Mouse (Mus musculus) myocyte (in vitro differentiated cells): ENCODE results near the gene Ccm2. TPM values are rescaled to one million over a fixed set of nuclear protein-coding genes. Genes with fewer than 3 reads are reported as not detected.

ENCODE experiments used
- H3K27me3 ChIP-seq: one replicate; pipeline ENCODE4 v1.6.1; 2011; ENCODE audit not compliant: control insufficient read depth, insufficient read depth, insufficient read length
- H3K36me3 ChIP-seq: one replicate; pipeline ENCODE4 v1.6.1; 2011; ENCODE audit not compliant: control insufficient read depth, insufficient read depth
- H3K4me2 ChIP-seq: one replicate; pipeline ENCODE4 v1.6.1; 2011; ENCODE audit warnings: low read depth, control low read depth
- H3K4me3 ChIP-seq: one replicate; pipeline ENCODE4 v1.5.1; 2011; ENCODE audit warnings: mild to moderate bottlenecking, control low read depth, moderate library complexity
- H3K79me2 ChIP-seq: one replicate; pipeline ENCODE4 v1.6.1; 2011; ENCODE audit not compliant: control insufficient read depth, insufficient read depth
- H3ac ChIP-seq: one replicate; pipeline ENCODE4 v1.6.1; 2011; ENCODE audit not compliant: control insufficient read depth, insufficient read length
- CEBPB ChIP-seq: IDR thresholded peaks from 2 replicates; pipeline ENCODE4 v1.6.1; 2011; ENCODE audit warnings: mild to moderate bottlenecking, moderate library complexity; ENCODE audit not compliant: poor library complexity, insufficient read depth, severe bottlenecking
- E2F4 ChIP-seq: IDR thresholded peaks from one replicate; pipeline ENCODE4 v1.6.1; 2011; ENCODE audit warnings: mild to moderate bottlenecking, control low read depth, moderate library complexity; ENCODE audit not compliant: insufficient read depth
- MAX ChIP-seq: IDR thresholded peaks from one replicate; pipeline ENCODE4 v1.6.1; 2011; ENCODE audit warnings: low read depth, mild to moderate bottlenecking, control low read depth
- MYOD1 ChIP-seq, 3 experiments: IDR thresholded peaks; one replicate each; pipeline ENCODE4 v1.6.1; 2011; ENCODE audit warnings: control low read depth in 2 of 3, low read depth in 2 of 3, mild to moderate bottlenecking in 2 of 3, moderate library complexity in 1 of 3; ENCODE audit not compliant: insufficient read length in 2 of 3, control insufficient read depth in 1 of 3
- MYOG ChIP-seq, 3 experiments: IDR thresholded peaks; one replicate each; pipeline ENCODE4 v1.6.1; 2011; ENCODE audit warnings: control low read depth in 2 of 3, low read depth in 2 of 3, mild to moderate bottlenecking in 2 of 3; ENCODE audit not compliant: insufficient read length in 2 of 3, control insufficient read depth in 1 of 3, insufficient read depth in 1 of 3
- POLR2A ChIP-seq: IDR thresholded peaks from one replicate; pipeline ENCODE4 v1.6.1; 2011; ENCODE audit warnings: low read depth, mild to moderate bottlenecking, control low read depth, moderate library complexity; ENCODE audit not compliant: insufficient read length
- POLR2AphosphoS2 ChIP-seq: IDR thresholded peaks from one replicate; pipeline ENCODE4 v1.6.1; 2011; ENCODE audit warnings: low read depth, control low read depth; ENCODE audit not compliant: insufficient read length
- REST ChIP-seq: IDR thresholded peaks from one replicate; pipeline ENCODE4 v1.6.1; 2011; ENCODE audit warnings: mild to moderate bottlenecking, control low read depth, moderate library complexity; ENCODE audit not compliant: insufficient read depth, insufficient read length
- SRF ChIP-seq: IDR thresholded peaks from one replicate; pipeline ENCODE4 v1.6.1; 2011; ENCODE audit warnings: low read depth; ENCODE audit not compliant: control insufficient read depth, insufficient read length
- TCF12 ChIP-seq: IDR thresholded peaks from one replicate; pipeline ENCODE4 v1.6.1; 2011; ENCODE audit warnings: mild to moderate bottlenecking, control low read depth; ENCODE audit not compliant: poor library complexity, insufficient read depth, severe bottlenecking
- TCF3 ChIP-seq: IDR thresholded peaks from one replicate; pipeline ENCODE4 v1.6.1; 2011; ENCODE audit warnings: low read depth, control low read depth; ENCODE audit not compliant: insufficient read length
- USF1 ChIP-seq: IDR thresholded peaks from one replicate; pipeline ENCODE4 v1.6.1; 2011; ENCODE audit warnings: low read depth, mild to moderate bottlenecking, control low read depth, moderate library complexity
- polyA plus RNA-seq: library from polyadenylated mRNA; unstranded; fragments of >200 nt; fragmentation: generic; extraction: Trizol; gene quantifications from one replicate; pipeline ENCODE4 v1.2.1, GENCODE M21; 2012; ENCODE audit warnings: missing spikeins

Gene Ccm2
- polyA plus RNA-seq, 1 experiment = 66.0 TPM

DNA sequence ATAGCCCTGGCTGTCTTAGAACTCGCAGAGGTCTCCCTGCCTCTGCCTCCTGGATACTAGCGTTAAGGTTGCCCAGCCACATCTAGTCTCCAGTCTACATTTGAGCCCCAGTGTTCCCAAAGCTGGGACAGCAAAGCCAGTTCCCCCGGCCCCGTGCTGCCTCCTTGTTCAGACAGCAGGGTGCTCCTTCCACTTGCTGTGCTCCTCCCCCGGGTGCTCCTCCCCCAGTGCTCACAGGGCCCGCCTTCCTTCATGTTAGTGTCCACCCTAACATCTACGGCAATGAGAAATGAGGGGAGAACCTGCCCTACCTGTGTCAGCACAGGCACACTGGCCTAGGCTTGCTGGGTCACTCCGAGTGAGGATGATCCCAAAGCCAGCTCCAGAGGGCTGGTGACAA, 39.1 kb downstream of the Ccm2 start:
- Histone ChIP-seq H3ac (no peak overlapping the region), H3K79me2 (peaks cover 8% of the 10 kb centered on the region), H3K36me3 (peaks cover 12% of the 10 kb centered on the region), H3K27me3 (no peaks in the 10 kb centered on the region), H3K4me2 (no peak overlapping the region), H3K4me3 (no peak overlapping the region)
- TF ChIP-seq TCF3 (no peak), MYOG (IDR thresholded peaks at IDR 0.05; ENCODE audit: control insufficient read depth in 1 of 3, insufficient read depth in 1 of 3, insufficient read length in 2 of 3, low read depth in 2 of 3) (no peak), USF1 (no peak), CEBPB (no peak), MAX (no peak), E2F4 (no peak), POLR2A (no peak), POLR2AphosphoS2 (no peak), MYOD1 (IDR thresholded peaks at IDR 0.05; ENCODE audit: control insufficient read depth in 1 of 3, insufficient read length in 2 of 3, low read depth in 2 of 3) (no peak), TCF12 (no peak), REST (no peak), SRF (no peak)

DNA sequence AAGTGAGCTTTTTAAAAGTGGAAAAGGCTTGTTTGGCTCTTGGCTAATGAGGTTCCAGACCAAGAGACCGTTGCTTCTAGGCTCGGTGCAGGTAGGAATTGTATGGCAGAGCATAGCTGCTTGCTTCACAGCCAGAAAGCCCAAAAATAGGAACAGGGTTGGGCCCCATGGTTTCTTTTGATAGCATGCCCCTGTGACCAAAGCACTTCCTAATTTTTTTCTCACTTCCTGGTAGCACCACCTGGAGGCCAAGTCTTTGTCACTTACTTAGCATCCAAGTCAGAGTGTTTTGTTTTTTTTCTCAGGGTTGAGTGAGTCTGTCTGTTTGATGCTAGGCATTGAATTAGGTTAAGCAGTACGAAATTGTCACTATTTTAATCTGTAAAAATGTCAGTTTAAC, 40.0 kb downstream of the Ccm2 start:
- no peaks in the 10 kb centered on the region for H3K27me3 ChIP-seq
- H3ac ChIP-seq = no peak overlapping the region
- H3K4me2 ChIP-seq = no peak overlapping the region
- H3K4me3 ChIP-seq = no peak overlapping the region
- H3K36me3 ChIP-seq = peaks cover 17% of the 10 kb centered on the region
- H3K79me2 ChIP-seq = peaks cover 5% of the 10 kb centered on the region
- TF ChIP-seq REST (no peak), USF1 (no peak), MYOD1 (IDR thresholded peaks at IDR 0.05; ENCODE audit: control insufficient read depth in 1 of 3, insufficient read length in 2 of 3, low read depth in 2 of 3) (no peak), SRF (no peak), TCF12 (no peak), POLR2A (no peak), MAX (no peak), TCF3 (no peak), POLR2AphosphoS2 (no peak), E2F4 (no peak), MYOG (IDR thresholded peaks at IDR 0.05; ENCODE audit: control insufficient read depth in 1 of 3, insufficient read depth in 1 of 3, insufficient read length in 2 of 3, low read depth in 2 of 3) (no peak), CEBPB (no peak)

DNA sequence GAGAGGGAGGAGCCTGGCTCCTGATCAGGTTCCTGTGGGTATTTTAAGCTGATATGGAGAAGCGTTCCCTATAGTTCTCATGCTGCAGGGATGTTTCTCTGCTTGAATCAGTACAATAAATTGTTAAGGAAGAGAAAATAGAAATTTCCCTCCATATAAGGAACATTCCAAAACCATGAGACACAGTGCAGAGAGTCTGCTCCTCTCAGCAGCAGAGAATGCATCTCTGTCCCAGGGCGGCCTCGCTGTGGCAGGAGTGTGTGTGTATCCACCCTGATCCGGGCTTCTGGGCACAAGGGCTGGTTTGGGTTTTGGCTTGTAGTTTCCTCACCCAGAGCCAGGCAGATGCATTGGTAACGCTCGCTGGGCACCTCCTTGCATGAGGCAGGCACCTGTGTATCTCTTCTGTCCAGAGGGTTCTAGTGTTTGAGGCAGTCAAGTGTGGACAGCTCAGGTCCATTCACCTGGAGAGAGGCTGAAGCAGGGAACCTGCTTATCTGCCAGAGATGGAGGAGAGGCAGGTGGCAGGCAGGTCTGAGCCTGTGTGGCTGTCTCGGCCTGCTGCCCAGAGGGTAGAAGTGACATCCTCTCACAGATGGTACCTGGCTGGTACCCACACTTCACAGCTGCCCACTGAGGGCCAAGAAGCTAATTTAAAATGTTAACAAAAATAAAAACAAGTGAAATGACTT, 40.7 kb downstream of the Ccm2 start:
- H3ac ChIP-seq = no peak overlapping the region
- H3K79me2 ChIP-seq = peaks cover 5% of the 10 kb centered on the region
- H3K36me3 ChIP-seq = peaks cover 21% of the 10 kb centered on the region
- H3K27me3 ChIP-seq = no peaks in the 10 kb centered on the region
- H3K4me2 ChIP-seq = no peak overlapping the region
- no peak overlapping the region for H3K4me3 ChIP-seq
- TF ChIP-seq E2F4 (no peak), MAX (no peak), POLR2AphosphoS2 (no peak), TCF3 (no peak), MYOD1 (IDR thresholded peaks at IDR 0.05; ENCODE audit: control insufficient read depth in 1 of 3, insufficient read length in 2 of 3, low read depth in 2 of 3) (no peak), USF1 (no peak), POLR2A (no peak), TCF12 (no peak), SRF (no peak), REST (no peak), CEBPB (no peak), MYOG (IDR thresholded peaks at IDR 0.05; ENCODE audit: control insufficient read depth in 1 of 3, insufficient read depth in 1 of 3, insufficient read length in 2 of 3, low read depth in 2 of 3) (no peak)

DNA sequence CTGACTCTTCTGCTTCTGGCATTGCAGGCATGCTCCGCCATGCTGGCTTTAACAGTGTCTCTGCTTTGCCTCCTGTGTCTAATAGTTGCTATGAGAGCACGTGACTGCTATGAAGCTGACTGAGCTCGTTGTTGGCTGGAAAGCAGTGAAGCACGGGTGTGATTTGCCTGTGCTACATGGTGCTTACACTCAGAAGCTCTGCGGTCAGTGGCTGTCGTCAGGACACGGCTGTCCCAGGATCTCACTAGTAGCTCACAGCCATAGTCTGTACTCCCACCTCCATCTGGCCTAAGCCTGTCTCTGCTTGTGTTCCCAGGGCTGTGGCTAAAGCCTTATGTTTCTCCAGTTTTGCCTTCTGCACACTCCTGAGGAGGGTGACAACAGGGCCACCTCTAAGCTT, 41.6 kb downstream of the Ccm2 start:
- H3K79me2 ChIP-seq = peaks cover under 1% of the 10 kb centered on the region
- no peak overlapping the region for H3K4me3 ChIP-seq
- H3K27me3 ChIP-seq = no peaks in the 10 kb centered on the region
- H3K36me3 ChIP-seq = peaks cover 28% of the 10 kb centered on the region
- no peak overlapping the region for H3K4me2 ChIP-seq
- TF ChIP-seq REST = no peak
- no peak for TF ChIP-seq MYOD1 (IDR thresholded peaks at IDR 0.05; ENCODE audit: control insufficient read depth in 1 of 3, insufficient read length in 2 of 3, low read depth in 2 of 3)
- TF ChIP-seq MYOG (IDR thresholded peaks at IDR 0.05; ENCODE audit: control insufficient read depth in 1 of 3, insufficient read depth in 1 of 3, insufficient read length in 2 of 3, low read depth in 2 of 3) = no peak
- TF ChIP-seq CEBPB = no peak
- no peak for TF ChIP-seq TCF12
- TF ChIP-seq TCF3 = no peak
- TF ChIP-seq SRF = no peak
- TF ChIP-seq E2F4 = no peak
- no peak for TF ChIP-seq POLR2AphosphoS2
- no peak for TF ChIP-seq MAX
- TF ChIP-seq USF1 = no peak
- TF ChIP-seq POLR2A = no peak
- H3ac ChIP-seq = no peak overlapping the region
